Mouse (Mus musculus): ENCODE results near the gene Rpl27. TPM values are rescaled to one million over a fixed set of nuclear protein-coding genes. Genes with fewer than 3 reads are reported as not detected.
"Not testable (repeated sequence)": the region's sequence is repeated elsewhere in the genome, so short reads cannot be mapped to it uniquely, and the experiment has no call there.

Rpl27 gene
- polyA plus RNA-seq, 1 experiment, result 697 TPM

DNA sequence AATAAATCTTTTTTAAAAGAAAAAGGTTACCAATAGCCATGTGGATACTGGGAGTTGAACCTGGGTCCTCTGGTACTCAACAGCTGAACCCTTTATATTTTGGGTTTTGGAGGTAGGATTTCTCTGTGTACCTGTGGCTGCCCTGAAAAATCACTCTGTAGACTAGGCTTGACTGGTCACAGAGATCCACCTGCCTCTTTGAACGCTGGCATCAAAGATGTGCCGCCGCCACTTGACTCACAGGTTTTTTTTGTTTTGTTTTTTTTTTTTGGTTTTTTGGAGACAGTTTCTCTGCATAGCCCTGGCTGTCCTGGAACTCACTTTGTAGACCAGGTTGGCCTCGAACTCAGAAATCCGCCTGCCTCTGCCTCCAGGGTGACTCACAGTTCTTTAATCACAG lies 5.7 kb downstream of the Rpl27 start:
- Histone ChIP-seq H3K36me3 (replicated peaks; ENCODE audit: low read length) (peaks cover 41% of the 10 kb centered on the region), H3K9me3 (no peaks in the 10 kb centered on the region), H3K27me3 (replicated peaks) (no peaks in the 10 kb centered on the region), H3K4me1 (peaks cover 70% of the 10 kb centered on the region), H3K4me3 (replicated peaks) (peak overlapping the region; percentile 97)
- no peak for TF ChIP-seq FLI1 (IDR thresholded peaks at IDR 0.05; ENCODE audit: low read length)

DNA sequence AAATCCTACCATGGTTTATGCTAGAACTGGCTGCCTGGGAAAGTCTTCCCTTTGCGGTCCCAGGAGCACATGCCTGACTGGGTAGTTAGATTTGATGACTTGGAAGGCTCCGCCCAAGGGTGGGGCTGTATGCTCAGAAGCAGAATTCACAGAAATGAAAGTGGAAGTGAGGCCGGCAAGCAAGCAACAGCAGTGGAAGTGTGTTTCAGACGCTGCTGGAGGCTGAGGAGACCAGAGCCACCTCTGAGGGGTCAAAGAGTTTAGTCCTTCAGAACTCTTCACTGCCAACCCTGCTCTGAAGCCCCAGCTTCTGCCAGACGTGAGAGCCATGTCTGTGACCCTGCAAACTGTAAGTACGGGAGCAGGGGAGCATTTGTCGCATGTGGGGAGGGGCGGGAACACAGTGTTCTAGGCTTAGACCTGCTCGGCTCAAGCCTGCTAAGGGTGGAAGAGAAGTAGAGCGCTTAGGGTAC lies 6.2 kb downstream of the Rpl27 start, which contains the start of gene Ifi35:
Ifi35 (plus strand) TSS at position 134 of the 473 bp plus-strand sequence.
- no peak for TF ChIP-seq FLI1 (IDR thresholded peaks at IDR 0.05; ENCODE audit: low read length)
- TF ChIP-seq GATA1 (IDR thresholded peaks at IDR 0.05; ENCODE audit: borderline replicate concordance, low read length), result no peak
- Histone ChIP-seq H3K36me3 (replicated peaks; ENCODE audit: low read length) (peaks cover 40% of the 10 kb centered on the region), H3K4me3 (replicated peaks) (peak within 1 kb of the TSS; percentile 97), H3K27me3 (replicated peaks) (no peaks in the 10 kb centered on the region), H3K4me1 (peaks cover 65% of the 10 kb centered on the region), H3K9me3 (no peaks in the 10 kb centered on the region)

DNA sequence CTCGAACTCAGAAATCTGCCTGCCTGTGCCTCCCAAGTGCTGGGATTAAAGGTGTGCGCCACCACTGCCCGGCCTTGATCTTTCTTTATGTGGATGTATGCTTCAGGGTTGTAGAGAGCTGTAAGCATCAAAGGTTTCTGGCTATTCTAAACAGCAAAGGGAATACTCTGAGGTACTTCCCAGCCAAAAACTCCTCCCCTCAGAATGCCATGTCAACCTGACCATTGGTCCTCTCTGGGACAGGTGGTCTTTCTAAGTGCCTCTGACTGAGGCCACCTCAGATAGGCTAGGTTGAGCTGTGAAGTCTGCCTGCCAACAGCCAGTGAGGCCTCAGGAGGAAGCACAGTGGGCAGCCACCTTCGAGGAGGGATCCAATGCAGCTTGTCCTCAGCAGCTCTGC lies 6.8 kb downstream of the Rpl27 start:
- peaks cover 61% of the 10 kb centered on the region for H3K4me1 ChIP-seq

DNA sequence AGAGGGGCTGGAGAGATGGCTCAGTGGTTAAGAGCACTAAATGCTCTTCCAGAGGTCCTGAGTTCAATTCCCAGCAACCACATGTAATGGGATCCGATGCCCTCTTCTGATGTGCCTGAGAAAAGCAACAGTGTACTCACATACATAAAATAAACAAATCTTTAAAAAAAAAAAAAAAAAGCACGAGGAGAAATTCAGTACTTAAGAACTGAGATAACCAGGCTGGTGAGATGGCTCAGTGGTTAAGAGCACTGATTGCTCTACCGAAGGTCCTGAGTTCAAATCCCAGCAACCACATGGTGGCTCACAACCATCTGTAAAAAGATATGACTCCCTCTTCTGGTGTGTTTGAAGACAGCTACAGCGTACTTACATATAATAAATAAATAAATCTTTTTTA lies 7.5 kb downstream of the Rpl27 start:
- Histone ChIP-seq H3K4me3 (replicated peaks) (peak overlapping the region; percentile 97), H3K4me1 (peaks cover 55% of the 10 kb centered on the region), H3K36me3 (replicated peaks; ENCODE audit: low read length) (peaks cover 33% of the 10 kb centered on the region)

More for the DNA sequence above, 6.8 kb downstream of the Rpl27 start:
- Histone ChIP-seq H3K4me3 (replicated peaks) (peak overlapping the region; percentile 97), H3K27me3 (replicated peaks) (no peaks in the 10 kb centered on the region), H3K9me3 (no peaks in the 10 kb centered on the region), H3K36me3 (replicated peaks; ENCODE audit: low read length) (peaks cover 39% of the 10 kb centered on the region)
- no peak for TF ChIP-seq FLI1 (IDR thresholded peaks at IDR 0.05; ENCODE audit: low read length)
- TF ChIP-seq GATA1 (IDR thresholded peaks at IDR 0.05; ENCODE audit: borderline replicate concordance, low read length), result no peak

DNA sequence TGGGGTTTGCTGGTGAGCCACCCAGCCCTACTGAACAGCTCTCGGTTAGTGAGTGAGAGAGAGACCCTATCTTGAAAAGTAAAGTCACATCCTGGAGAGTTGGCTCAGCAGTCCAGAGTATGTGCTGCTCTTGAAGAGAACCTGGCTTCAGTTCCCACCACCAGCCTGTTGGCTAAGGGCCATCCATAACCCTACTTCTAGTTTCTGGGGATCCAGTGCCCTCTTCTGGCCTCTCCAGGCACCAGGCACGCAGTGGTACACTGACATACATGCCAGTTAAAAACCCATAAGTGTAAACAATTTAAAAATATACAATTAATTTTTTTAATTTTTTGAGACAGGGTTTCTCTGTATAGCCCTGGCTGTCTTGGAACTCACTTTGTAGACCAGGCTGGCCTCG lies 8.3 kb downstream of the Rpl27 start:
- Histone ChIP-seq H3K36me3 (replicated peaks; ENCODE audit: low read length) (peaks cover 32% of the 10 kb centered on the region), H3K27me3 (replicated peaks) (no peaks in the 10 kb centered on the region), H3K4me3 (replicated peaks) (no peak overlapping the region), H3K9me3 (no peaks in the 10 kb centered on the region), H3K4me1 (peaks cover 49% of the 10 kb centered on the region)
- TF ChIP-seq GATA1 (IDR thresholded peaks at IDR 0.05; ENCODE audit: borderline replicate concordance, low read length), result no peak
- TF ChIP-seq FLI1 (IDR thresholded peaks at IDR 0.05; ENCODE audit: low read length), result no peak

More for the DNA sequence above, 7.5 kb downstream of the Rpl27 start:
- H3K27me3 ChIP-seq (replicated peaks); H3K9me3 ChIP-seq: not testable (repeated sequence)

DNA sequence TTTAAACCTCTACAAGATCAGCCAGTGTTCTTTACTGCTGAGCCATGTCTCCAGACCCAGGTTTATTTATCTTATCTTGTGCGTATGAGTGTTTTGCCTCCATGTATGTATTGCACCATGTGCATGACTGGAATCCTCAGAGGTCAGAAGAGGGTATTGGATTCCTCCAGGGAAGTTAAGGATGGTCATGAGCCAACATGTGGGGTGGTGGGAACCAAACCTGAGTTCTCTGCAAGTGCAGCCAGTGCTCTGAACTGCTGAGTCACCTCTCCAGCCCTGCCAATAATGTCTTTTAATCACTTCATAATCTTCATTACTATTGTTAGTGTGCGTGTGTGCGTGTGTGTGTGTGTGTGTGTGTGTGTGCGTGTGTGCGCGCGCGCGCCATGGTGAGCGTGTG lies 9.4 kb downstream of the Rpl27 start:
- no peak for TF ChIP-seq FLI1 (IDR thresholded peaks at IDR 0.05; ENCODE audit: low read length)
- no peak for TF ChIP-seq GATA1 (IDR thresholded peaks at IDR 0.05; ENCODE audit: borderline replicate concordance, low read length)
- H3K4me3 ChIP-seq (replicated peaks), result no peak overlapping the region
- no peaks in the 10 kb centered on the region for H3K27me3 ChIP-seq (replicated peaks)
- H3K36me3 ChIP-seq (replicated peaks; ENCODE audit: low read length), result peaks cover 33% of the 10 kb centered on the region
- peaks cover 45% of the 10 kb centered on the region for H3K4me1 ChIP-seq
- no peaks in the 10 kb centered on the region for H3K9me3 ChIP-seq

DNA sequence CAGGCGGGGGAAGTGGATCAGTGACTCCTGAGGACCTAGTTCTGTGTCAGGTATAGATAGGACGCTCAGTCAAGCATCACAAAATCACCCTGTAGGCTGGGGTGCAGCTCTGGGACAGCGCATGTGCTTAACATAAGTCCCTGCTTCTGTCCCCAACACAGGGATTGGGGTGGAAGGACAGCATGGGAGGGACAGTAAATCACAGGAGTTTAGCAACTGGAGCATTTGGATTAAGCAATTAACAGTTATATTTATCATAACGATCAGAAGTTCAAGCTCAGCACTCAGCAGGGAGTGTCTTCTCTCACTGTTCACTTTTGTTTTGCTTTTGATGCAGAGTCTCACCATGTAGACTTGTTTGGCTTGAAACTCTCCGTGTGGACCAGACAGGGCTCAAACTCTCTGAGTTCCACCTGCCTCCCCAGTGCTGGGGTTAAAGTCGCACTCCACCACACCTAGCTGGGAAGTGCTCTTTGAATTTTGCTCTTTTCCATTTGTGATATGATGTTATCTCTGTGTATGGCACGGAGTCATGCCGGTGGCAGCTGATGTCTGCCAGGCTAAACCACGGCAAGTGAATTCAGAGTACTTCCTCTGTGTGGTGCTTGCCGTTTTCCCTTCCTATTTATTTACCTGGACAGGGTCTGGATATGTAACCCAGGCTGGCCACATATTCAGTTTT lies 10.1 kb downstream of the Rpl27 start:
- Histone ChIP-seq H3K27me3 (replicated peaks) (no peaks in the 10 kb centered on the region), H3K36me3 (replicated peaks; ENCODE audit: low read length) (peaks cover 40% of the 10 kb centered on the region), H3K4me1 (peaks cover 45% of the 10 kb centered on the region), H3K4me3 (replicated peaks) (no peak overlapping the region), H3K9me3 (no peaks in the 10 kb centered on the region)
- TF ChIP-seq FLI1 (IDR thresholded peaks at IDR 0.05; ENCODE audit: low read length) (no peak), GATA1 (IDR thresholded peaks at IDR 0.05; ENCODE audit: borderline replicate concordance, low read length) (no peak)

DNA sequence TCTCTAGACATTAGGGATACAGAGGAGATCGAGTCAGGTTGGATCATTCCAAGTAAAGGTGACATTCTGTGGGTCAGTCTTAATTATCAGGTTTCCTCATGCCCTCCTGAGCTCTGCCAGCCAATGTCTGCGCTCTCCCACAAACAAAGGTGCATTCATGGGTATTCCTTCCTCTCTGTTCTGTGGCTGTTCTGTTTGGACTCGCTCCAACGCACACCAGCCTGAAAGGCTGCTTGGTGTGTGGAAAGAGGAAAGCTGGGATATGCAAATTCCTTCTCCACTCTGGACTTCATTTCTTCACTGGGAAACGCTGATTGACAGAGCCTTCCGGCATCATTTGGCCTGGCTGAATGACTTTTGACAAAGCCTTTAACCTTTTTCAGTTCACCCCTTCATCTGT lies 12.6 kb downstream of the Rpl27 start:
- no peaks in the 10 kb centered on the region for H3K27me3 ChIP-seq (replicated peaks)
- H3K4me1 ChIP-seq, result peaks cover 31% of the 10 kb centered on the region
- no peaks in the 10 kb centered on the region for H3K9me3 ChIP-seq
- peaks cover 64% of the 10 kb centered on the region for H3K36me3 ChIP-seq (replicated peaks; ENCODE audit: low read length)
- TF ChIP-seq GATA1 (IDR thresholded peaks at IDR 0.05; ENCODE audit: borderline replicate concordance, low read length) (no peak), FLI1 (IDR thresholded peaks at IDR 0.05; ENCODE audit: low read length) (no peak)
- H3K4me3 ChIP-seq (replicated peaks), result no peak overlapping the region

DNA sequence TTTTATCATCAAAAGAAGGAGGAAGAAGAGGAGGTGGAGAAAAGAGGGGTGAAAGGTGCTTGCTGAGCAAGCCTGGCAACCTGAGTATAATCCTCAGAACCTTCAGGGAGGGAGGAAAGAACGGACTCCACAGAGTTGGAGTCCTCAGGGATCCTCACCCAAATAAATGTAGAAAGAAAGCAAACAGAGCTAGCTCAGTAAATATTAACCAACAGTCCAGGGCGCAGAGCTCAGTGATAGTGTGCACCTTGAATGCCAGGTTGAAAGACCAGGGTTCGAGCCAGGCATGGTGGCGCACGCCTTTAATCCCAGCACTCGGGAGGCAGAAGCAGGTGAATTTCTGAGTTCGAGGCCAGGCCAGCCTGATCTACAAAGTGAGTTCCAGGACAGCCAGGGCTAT lies 13.5 kb downstream of the Rpl27 start:
- Histone ChIP-seq H3K4me1 (peaks cover 24% of the 10 kb centered on the region), H3K9me3 (no peaks in the 10 kb centered on the region), H3K27me3 (replicated peaks) (no peaks in the 10 kb centered on the region), H3K4me3 (replicated peaks) (no peak overlapping the region), H3K36me3 (replicated peaks; ENCODE audit: low read length) (peaks cover 74% of the 10 kb centered on the region)
- TF ChIP-seq GATA1 (IDR thresholded peaks at IDR 0.05; ENCODE audit: borderline replicate concordance, low read length) (no peak), FLI1 (IDR thresholded peaks at IDR 0.05; ENCODE audit: low read length) (no peak)

DNA sequence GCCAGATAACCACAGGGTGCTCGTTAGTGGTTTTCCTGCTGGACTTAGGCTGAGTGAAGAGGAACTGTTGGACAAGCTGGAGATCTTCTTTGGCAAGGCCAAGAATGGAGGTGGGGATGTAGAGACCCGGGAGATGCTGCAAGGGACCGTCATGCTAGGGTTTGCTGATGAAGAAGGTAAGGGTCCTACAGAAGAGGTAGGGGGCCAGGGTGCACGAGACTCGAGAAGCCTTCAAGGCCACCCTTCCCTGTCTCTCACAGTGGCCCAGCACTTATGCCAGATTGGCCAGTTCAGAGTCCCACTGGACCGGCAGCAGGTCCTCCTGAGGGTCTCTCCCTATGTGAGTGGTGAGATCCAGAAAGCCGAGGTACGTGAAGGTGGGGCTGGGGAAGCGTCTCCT lies 15.5 kb downstream of the Rpl27 start:
- peaks cover 2% of the 10 kb centered on the region for H3K27me3 ChIP-seq (replicated peaks)
- no peak for TF ChIP-seq FLI1 (IDR thresholded peaks at IDR 0.05; ENCODE audit: low read length)
- no peak for TF ChIP-seq GATA1 (IDR thresholded peaks at IDR 0.05; ENCODE audit: borderline replicate concordance, low read length)
- no peak overlapping the region for H3K4me3 ChIP-seq (replicated peaks)
- peaks cover 84% of the 10 kb centered on the region for H3K36me3 ChIP-seq (replicated peaks; ENCODE audit: low read length)
- no peaks in the 10 kb centered on the region for H3K9me3 ChIP-seq
- peaks cover 15% of the 10 kb centered on the region for H3K4me1 ChIP-seq
